Mouse (Mus musculus) lung, embryonic 16.5 days (tissue): ENCODE results near the gene Lmod2. TPM values are rescaled to one million over a fixed set of nuclear protein-coding genes. Genes with fewer than 3 reads are reported as not detected.

Source experiments
- ATAC-seq: fragments of 200-750 bp; cut with Nextera tagmentation; 2 replicates; pipeline ENCODE4 v1.8.0; 2017; ENCODE audit warnings: low read depth, mild to moderate bottlenecking, moderate library complexity
- H3K27ac ChIP-seq: fragments of 300-500 bp; sonication (generic); 2 replicates; pipeline ENCODE4 v1.5.1; 2014; ENCODE audit warnings: mild to moderate bottlenecking, control low read depth, low read length
- H3K27me3 ChIP-seq: fragments of 300-500 bp; sonication (generic); 2 replicates; pipeline ENCODE4 v1.6.1; 2014; ENCODE audit warnings: low read depth, low read length, mixed read lengths; ENCODE audit not compliant: control insufficient read depth, insufficient read depth
- H3K36me3 ChIP-seq: fragments of 300-500 bp; sonication (generic); 2 replicates; pipeline ENCODE4 v1.6.1; 2014; ENCODE audit warnings: low read length; ENCODE audit not compliant: control insufficient read depth, insufficient read depth
- H3K4me1 ChIP-seq: fragments of 300-500 bp; sonication (generic); replicated peaks from 2 replicates; pipeline ENCODE4 v1.6.1; 2014; ENCODE audit warnings: low read length, mixed read lengths; ENCODE audit not compliant: control insufficient read depth, insufficient read depth
- H3K4me2 ChIP-seq: fragments of 300-500 bp; sonication (generic); 2 replicates; pipeline ENCODE4 v1.6.1; 2014; ENCODE audit warnings: low read depth, low read length, control low read depth
- H3K4me3 ChIP-seq: fragments of 300-500 bp; sonication (generic); 2 replicates; pipeline ENCODE4 v1.5.1; 2014; ENCODE audit warnings: mild to moderate bottlenecking, low read length, control low read depth
- H3K9ac ChIP-seq: fragments of 300-500 bp; sonication (generic); 2 replicates; pipeline ENCODE4 v1.6.1; 2014; ENCODE audit warnings: low read length, control low read depth
- H3K9me3 ChIP-seq: fragments of 300-500 bp; sonication (generic); 2 replicates; pipeline ENCODE4 v1.6.1; 2016; ENCODE audit warnings: low read length; ENCODE audit not compliant: control insufficient read depth
- WGBS: fragments of 180-500 bp; shearing (Covaris S2); extraction: QIAGEN DNeasy Blood & Tissue Kit; methylation state at CpG from one replicate; pipeline ENCODE4 v1.1.7; 2014; 5-methylcytosine and 5-hydroxymethylcytosine counted together
- polyA plus RNA-seq: library from polyadenylated mRNA; unstranded; fragments of >200 nt; fragmentation: Nextera tagmentation; extraction: Ambion mirVana; gene quantifications from 2 replicates; pipeline ENCODE4 v1.2.1, GENCODE M21; 2015

Lmod2 gene
- polyA plus RNA-seq, 1 experiment from 2014 or later, result 1.7 TPM

DNA sequence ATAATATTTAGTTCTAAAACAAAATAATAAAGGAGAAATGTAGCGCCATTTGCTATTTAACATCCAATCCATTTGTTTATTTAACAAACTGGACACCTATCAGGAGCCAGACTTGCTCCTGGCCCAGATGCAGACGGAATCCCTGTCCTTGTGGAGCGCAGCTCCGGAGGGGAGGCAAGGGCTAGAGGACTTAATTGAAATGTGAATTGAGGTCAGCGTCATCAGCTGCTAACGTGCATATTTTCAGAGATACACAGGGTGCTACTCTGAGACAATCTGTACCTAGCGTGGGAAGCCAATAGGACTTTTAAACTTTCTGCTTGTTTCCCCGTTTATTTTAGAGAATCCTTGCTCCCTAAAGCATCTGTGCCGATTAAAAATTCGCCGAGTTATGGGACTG lies 27.3 kb upstream of the Lmod2 start:
- Histone ChIP-seq H3K4me3 (no peak overlapping the region), H3K36me3 (no peaks in the 10 kb centered on the region), H3K4me1 (no peaks in the 10 kb centered on the region; the same call in 1 of the 2 replicates), H3K27me3 (no peaks in the 10 kb centered on the region), H3K27ac (no peak overlapping the region), H3K4me2 (no peak overlapping the region), H3K9ac (no peak overlapping the region), H3K9me3 (0 out of 2 replicates have a peak, but pooled peaks cover 2% of the 10 kb centered on the region)
- 67% methylated on average over 11 of the region's 11 CpGs for WGBS
- no peak for ATAC-seq

DNA sequence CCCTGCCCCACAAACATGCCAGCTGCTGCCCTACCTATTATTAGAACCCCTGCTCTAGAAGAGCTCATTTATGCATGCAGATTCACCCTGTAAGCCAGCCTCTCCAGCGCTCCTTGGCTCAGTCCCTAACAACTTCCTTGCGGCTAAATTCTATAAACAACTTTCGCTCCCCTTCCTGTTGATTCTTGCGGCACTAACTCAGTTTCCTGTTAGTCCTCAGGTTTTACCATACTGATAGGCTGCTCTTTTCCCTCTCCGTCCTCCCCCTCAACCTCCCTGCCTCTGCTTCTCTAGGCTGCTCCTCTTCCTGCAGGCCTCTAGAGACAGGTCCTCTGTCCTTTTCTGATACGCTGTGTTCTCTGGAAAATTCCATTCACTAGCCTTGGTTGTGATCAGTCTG lies 26.4 kb upstream of the Lmod2 start:
- H3K4me2 ChIP-seq, result no peak overlapping the region
- H3K27me3 ChIP-seq, result no peaks in the 10 kb centered on the region
- ATAC-seq, result peak; percentile 82
- H3K36me3 ChIP-seq, result no peaks in the 10 kb centered on the region
- H3K9ac ChIP-seq, result no peak overlapping the region
- WGBS, result 54% methylated on average over 6 of the region's 6 CpGs
- H3K27ac ChIP-seq, result peak overlapping the region; percentile 49; the same call in 1 of the 2 replicates
- no peaks in the 10 kb centered on the region; the same call in 1 of the 2 replicates for H3K4me1 ChIP-seq
- H3K4me3 ChIP-seq, result no peak overlapping the region
- 0 out of 2 replicates have a peak, but pooled peaks cover 2% of the 10 kb centered on the region for H3K9me3 ChIP-seq

DNA sequence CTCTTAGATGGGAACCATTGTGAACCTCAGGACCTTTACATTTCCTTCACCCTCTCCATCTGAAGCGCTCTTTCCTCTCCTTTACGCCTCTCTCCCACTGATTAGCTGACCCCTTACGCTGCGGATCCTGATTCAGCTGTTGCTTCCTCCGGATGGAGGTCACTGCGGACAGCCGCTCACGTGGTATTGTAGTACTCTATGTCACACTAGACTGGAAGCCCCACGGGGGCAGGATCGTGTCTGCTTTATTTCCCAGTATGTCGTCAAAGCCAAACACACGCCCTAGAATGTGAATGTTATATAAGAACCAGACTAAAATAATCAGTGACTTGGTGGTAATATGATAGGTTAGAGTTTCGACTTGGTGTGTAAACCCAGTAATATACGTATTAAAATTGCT lies 25.1 kb upstream of the Lmod2 start:
- no peak for ATAC-seq
- H3K36me3 ChIP-seq, result no peaks in the 10 kb centered on the region
- H3K4me2 ChIP-seq, result no peak overlapping the region
- 0 out of 2 replicates have a peak, but pooled peaks cover 2% of the 10 kb centered on the region for H3K9me3 ChIP-seq
- H3K9ac ChIP-seq, result no peak overlapping the region
- 89% methylated on average over 14 of the region's 14 CpGs for whole genome bisulfite sequencing
- H3K4me3 ChIP-seq, result no peak overlapping the region
- H3K27me3 ChIP-seq, result no peaks in the 10 kb centered on the region
- no peak overlapping the region for H3K27ac ChIP-seq
- no peaks in the 10 kb centered on the region; the same call in 1 of the 2 replicates for H3K4me1 ChIP-seq

DNA sequence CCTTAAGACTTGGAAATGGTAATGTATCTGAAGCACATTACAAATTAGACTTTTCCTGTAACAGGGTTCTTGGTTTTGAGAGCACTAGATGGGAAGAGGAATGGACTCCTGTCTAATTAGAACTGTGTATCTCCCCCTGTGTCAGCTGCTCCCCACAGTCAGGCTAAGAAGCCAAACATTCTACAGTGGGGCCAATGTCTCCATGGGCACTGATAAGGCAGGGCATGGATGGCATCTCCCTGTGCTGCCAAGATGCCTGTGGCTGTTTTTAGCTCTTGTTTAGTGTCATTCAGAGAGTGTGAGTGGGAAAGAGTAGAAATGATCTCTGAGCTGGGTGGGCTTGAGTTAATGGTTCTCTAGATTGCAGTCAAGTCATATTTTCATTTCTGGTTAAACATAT lies 24.2 kb upstream of the Lmod2 start:
- H3K4me1 ChIP-seq, result no peaks in the 10 kb centered on the region; the same call in 1 of the 2 replicates

DNA sequence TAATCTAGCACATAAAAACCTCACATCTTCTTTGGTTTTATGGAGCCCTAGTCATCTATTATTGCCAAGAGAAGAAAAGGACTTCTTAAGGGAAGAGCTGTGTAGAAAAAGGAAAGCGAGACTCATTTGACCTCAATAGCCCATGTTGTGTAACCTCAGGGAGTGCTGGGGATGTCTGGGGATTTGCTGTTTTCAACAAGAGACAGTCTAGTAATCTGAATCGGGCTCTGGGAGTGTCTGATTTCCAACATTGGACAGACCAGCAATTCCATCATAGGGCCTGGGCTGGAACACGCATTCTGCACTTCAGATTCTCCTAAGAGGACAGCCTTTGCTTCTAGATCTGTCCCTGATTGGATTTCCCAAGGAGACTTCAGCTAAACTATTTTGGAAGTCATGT lies 14.1 kb upstream of the Lmod2 start:
- Histone ChIP-seq H3K36me3 (no peaks in the 10 kb centered on the region), H3K4me2 (no peak overlapping the region), H3K27ac (no peak overlapping the region), H3K4me1 (peaks cover 18% of the 10 kb centered on the region), H3K4me3 (no peak overlapping the region), H3K9me3 (no peaks in the 10 kb centered on the region), H3K27me3 (no peaks in the 10 kb centered on the region), H3K9ac (no peak overlapping the region)
- no peak for ATAC-seq
- 78% methylated on average over 3 of the region's 3 CpGs for WGBS

More for the DNA sequence above, 24.2 kb upstream of the Lmod2 start:
- no peak for ATAC-seq
- Histone ChIP-seq H3K27me3 (no peaks in the 10 kb centered on the region), H3K9me3 (0 out of 2 replicates have a peak, but pooled peaks cover 2% of the 10 kb centered on the region), H3K9ac (no peak overlapping the region), H3K36me3 (no peaks in the 10 kb centered on the region), H3K27ac (no peak overlapping the region), H3K4me2 (no peak overlapping the region), H3K4me3 (no peak overlapping the region)

DNA sequence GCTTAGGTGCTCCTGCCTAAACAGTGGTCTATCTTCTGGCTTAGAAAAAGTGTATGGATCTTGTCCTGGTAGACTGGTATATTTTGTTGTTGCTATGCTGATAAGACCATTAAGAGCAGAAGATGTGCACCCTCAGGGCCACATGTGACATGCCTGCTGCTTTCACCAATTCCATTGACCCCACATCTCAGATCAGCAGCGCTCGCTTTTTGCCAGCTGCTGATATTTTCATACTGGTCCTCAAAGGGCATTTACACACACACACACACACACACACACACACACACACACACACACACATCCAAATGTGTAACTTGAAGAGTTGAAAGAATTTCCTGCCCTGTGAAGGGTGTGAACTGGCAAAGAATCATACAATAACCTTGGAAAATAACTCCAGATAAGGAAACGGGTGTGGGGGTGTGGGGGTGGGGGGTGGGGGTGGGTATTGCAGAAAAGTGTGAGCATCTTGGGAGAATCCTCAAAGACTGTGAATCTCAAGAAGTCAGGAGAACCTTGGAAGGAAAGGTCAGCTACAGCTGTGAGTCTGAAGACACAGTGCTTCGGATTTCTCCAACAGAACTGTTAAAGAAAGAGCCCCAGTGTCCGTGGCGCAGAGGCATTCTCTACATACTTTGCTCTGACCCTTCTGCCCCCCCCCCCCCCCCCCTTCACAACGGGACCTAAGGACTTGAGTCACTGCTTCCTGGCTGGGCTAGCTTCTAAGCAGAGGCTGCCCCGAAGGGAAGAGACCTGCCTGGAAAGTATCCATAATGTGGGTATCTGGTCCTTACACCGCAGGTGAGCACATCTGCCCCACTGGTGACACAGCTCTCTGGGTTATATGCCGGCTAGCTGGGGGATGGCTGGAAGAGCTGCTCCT lies 11.9 kb upstream of the Lmod2 start:
- Histone ChIP-seq H3K4me1 (peaks cover 18% of the 10 kb centered on the region), H3K4me2 (no peak overlapping the region), H3K4me3 (no peak overlapping the region), H3K36me3 (no peaks in the 10 kb centered on the region), H3K27ac (peak overlapping the region; percentile 64), H3K27me3 (no peaks in the 10 kb centered on the region), H3K9me3 (no peaks in the 10 kb centered on the region), H3K9ac (no peak overlapping the region)
- peak; percentile 63 for ATAC-seq
- 19% methylated on average over 9 of the region's 10 CpGs for WGBS

DNA sequence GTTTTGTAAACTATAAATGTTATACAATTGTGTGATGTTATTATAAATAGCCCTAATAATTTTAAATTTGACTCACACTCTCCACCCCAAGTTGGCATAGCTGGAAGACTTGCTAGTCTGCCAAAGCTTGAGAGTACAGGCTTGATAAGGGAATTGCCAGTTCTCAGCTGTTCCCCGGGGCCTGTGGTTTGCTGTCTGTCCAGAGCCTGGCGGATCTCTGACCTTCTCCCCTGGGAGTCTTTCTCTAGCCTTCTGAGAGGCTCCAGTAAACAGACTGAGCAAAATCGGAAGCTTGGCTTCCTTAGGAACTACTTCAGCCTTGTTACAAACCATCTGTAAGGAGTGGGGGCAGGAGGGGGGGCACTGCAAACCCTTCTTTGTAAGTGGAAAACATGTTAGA lies 10.7 kb upstream of the Lmod2 start:
- no peak overlapping the region for H3K4me2 ChIP-seq
- H3K27ac ChIP-seq, result peak overlapping the region; percentile 61
- WGBS, result 11% methylated on average over 3 of the region's 3 CpGs
- H3K9me3 ChIP-seq, result no peaks in the 10 kb centered on the region
- H3K9ac ChIP-seq, result no peak overlapping the region
- no peaks in the 10 kb centered on the region for H3K27me3 ChIP-seq
- H3K4me1 ChIP-seq, result peaks cover 22% of the 10 kb centered on the region
- H3K36me3 ChIP-seq, result no peaks in the 10 kb centered on the region
- peak; percentile 59 for ATAC-seq
- H3K4me3 ChIP-seq, result no peak overlapping the region

DNA sequence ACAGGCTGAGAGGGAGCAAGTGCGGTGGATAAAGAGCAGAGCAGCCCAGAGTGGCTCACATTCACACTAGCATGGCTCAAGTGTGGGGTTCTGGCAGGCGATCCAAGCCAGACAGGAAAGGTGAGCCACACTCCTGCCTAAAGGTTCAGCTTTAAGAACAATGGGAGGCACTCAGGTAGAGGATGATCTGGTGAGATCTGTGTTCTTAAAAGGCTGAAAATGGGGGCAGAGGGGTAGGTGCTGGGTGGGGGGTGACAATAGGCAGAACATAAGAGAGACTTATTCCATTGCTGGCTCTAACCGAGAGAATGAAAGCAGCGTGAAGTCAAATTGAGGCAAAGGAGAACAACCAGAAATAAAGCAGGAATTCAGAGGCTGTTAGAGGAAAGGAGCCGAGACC lies 7.3 kb upstream of the Lmod2 start:
- Histone ChIP-seq H3K4me2 (no peak overlapping the region), H3K4me3 (no peak overlapping the region), H3K27ac (peak overlapping the region; percentile 55), H3K9ac (no peak overlapping the region), H3K9me3 (no peaks in the 10 kb centered on the region), H3K4me1 (peaks cover 24% of the 10 kb centered on the region), H3K36me3 (no peaks in the 10 kb centered on the region), H3K27me3 (no peaks in the 10 kb centered on the region)
- ATAC-seq, result peak; percentile 36; the same call in 1 of the 2 replicates
- WGBS, result 79% methylated on average over 5 of the region's 5 CpGs

DNA sequence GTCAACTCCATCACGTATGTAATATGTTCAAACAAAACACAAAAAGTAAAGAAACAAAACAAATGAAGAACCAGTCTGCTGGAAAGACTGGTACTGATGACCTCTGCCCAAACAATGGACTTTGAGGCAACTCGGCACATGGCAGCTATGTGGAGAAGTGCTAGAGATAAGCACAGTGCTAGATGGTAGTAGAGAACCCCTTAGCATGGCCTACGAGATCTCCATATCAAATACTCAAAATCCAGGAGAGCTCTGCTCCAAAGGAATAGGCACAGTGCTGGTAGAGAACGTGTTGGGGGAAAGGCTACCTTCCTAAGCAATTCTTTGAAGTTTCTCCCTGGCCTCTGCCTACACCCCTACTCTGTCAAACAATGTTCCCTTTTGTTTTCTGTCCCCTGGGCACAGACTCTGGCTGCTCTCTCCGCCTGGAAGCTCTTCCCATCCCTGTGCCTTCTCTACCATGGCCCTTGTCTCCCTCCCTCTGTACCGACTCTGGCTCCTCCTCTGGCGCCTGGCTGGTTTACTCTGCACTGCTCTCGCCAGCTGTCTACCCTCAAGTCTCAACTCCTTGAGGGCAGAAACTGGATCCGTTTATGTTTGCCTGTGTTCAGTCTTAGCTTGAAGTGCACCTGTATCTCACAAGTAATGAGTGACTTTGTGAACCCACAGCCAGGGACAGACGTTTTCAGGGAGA lies 5.9 kb upstream of the Lmod2 start:
- Histone ChIP-seq H3K9me3 (no peaks in the 10 kb centered on the region), H3K27me3 (no peaks in the 10 kb centered on the region), H3K9ac (no peak overlapping the region), H3K4me2 (no peak overlapping the region), H3K4me1 (peaks cover 15% of the 10 kb centered on the region), H3K36me3 (no peaks in the 10 kb centered on the region), H3K4me3 (no peak overlapping the region), H3K27ac (peak overlapping the region; percentile 19)
- ATAC-seq, result peak; percentile 93
- WGBS, result 24% methylated on average over 10 of the region's 10 CpGs
